Mouse (Mus musculus) heart, postnatal 14 days (tissue): ENCODE results near the gene Gsc. TPM values are rescaled to one million over a fixed set of nuclear protein-coding genes. Genes with fewer than 3 reads are reported as not detected.

Experiments used
- DNase-seq, 2 experiments: peaks; one replicate each; pipeline ENCODE4 v3.0.0; 2021 to 2022
- intact Hi-C: fragments of 180-260 bp; cut with DNase I; formaldehyde crosslinking; loops from one replicate; pipeline ENCODE4 v1.15.1; 2025
- long read RNA-seq, 2 experiments: library from polyadenylated mRNA; stranded (forward); transcript quantifications; one replicate each; pipeline ENCODE4 v2.0.0; 2021
- total RNA-seq, 2 experiments: library from RNA; stranded (reverse); gene quantifications; 2 replicates each; pipeline ENCODE4 v1.2.3; 2021

Gsc gene
- not detected for total RNA-seq
- long read RNA-seq, experiment 1 = 0 reads
- long read RNA-seq, experiment 2 = 0 reads

DNA sequence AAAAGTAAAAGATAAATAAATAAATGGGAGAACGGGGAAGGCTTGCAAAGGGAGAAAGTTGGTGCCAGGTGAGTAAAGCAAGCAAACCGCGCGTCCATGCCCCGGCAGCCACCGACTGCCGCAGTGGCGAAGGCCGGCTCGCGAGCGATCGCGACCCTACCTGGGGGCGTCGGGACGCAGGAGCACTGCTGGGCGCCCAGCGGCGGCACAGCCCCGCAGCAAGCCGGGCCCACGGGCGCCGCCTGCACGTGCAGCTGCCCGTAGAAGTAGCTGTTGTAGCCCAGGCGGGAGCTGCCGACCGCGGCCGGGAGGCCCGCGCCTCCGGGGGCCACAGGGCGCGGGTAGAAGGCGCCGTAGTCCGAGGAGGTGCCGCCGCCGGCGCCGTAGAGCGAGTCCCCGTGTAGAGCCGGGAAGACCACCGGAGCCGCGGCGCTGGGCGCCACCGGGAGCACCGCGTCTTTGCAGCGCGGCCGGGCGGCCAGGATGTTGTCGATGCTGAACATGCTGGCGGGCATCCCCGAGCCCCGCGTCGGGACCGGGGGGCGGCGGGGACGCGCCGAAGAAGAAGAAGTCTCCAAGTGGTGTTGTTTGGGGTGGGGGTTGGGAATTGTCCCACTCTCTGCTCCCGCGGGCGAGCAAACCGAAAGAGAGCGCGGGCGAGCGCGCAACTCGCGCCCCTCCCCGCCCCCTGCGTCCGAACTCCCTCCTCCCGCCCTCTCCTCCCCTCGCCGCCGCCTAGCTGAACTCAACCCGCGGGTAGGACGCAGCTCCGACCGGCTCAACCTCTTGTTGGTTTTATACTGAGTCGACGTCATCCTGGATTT, at the start of gene Gsc:
Gene Gsc (minus strand): TSS at position 730 of the 824 bp plus-strand sequence.
- intact Hi-C loops = no loop called here
- DNase-seq = peak; percentile 40 to 47

DNA sequence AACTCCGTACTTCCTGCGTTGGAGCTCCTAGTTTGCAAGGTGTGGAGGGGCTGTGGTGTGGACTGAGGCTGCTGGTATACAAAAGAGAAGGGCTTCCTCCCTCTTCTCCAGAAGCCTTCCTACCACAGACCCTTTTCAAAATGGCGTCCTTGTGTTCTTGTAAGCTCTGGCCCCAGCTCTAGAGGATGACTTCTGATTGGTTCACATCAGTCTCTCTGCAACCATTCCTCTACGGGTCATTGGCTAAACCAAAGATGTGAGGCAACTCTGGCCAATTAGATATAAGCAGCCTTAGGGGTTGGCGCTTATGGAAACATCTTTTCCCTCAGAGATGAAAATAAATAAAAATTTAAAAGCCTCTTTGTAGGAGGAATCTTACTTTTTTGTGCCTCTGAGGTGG, 46.6 kb upstream of the Gsc start:
- intact Hi-C loops = no loop called here
- DNase-seq = no peak

DNA sequence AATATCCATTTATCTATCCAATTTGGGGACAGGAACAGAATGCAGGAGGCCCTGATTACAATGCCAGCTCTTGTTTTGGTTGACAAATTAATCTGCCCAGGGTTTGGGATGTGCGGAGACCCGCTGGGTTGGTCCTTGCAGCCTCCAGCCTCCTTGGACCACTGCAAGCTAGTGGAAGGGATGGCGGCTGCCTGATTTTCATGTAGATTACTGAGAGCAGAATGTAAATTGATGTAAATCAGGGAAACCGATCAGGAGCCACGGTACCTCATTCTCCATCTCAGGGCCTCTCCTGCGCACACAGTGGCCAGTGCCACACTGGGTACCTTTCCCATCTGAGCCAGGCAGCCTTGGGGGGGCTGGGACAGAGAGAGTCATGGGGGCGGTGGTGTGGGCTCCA, 34.8 kb upstream of the Gsc start:
- intact Hi-C loops = no loop called here
- DNase-seq = no peak

DNA sequence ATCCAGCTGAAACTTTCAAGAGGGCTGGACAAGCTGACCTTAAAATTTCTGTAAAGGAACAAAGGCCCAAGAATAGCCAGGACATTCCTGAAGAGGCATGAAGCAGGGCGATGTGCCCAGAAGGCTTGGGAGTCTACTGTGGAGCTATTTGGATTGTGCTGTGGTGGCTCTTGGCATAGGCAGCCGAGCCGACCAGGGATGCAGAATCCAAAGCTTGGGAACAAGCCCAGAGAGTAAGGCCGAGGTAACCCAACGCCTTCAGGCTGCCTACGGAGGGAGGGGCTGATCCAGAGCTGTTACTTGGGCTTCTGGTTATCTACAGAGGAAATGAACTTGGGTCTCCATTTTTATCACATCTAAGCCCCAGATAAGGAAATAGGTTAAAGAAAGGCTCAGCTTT, 18.9 kb upstream of the Gsc start:
- intact Hi-C loops = loop anchor here (5.0 kb wide), 1 partner anchor 65 kb away; no protein-coding TSS in a partner anchor
- DNase-seq = peak; percentile 54 to 72

DNA sequence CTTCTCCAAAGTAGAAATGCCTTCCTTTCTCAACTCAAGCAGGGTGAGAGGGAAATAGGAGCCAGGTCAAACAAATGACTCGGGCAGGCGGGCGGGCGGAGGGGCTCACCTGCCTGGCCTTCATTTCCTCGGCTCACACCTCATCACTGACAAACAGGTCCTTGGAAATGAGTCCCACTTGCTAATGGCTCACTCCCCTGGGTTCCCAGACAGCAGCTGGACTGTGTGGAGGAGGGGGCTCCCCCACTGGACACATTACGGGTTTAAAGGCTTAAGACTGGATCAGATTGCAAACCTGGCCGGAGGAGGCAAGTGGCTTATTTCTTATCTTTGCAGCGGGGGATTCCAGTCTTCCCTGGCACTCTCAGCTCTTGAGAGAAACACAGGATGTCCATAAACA, 13.1 kb upstream of the Gsc start:
- DNase-seq = no peak
- intact Hi-C loops = no loop called here

DNA sequence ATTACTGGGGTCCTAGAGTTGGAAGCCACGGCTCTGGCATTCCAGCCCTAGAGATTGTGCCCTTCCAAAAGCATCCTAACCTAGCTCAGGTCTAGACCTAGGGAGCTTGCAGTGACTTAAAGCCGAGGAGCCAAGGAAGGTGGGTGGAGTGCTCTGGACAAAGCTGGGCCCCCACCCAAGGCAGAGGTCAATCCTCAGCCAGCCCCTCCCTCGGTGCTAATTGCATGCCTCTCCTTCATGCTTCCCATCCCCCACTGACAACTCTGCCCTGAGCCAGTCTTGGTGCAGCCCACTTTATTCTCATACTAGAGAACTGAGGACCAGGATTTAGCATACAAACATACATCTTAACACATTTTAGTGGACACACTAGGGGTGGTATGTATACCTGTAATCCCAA, 12.0 kb upstream of the Gsc start:
- no peak for DNase-seq
- intact Hi-C loops = no loop called here

DNA sequence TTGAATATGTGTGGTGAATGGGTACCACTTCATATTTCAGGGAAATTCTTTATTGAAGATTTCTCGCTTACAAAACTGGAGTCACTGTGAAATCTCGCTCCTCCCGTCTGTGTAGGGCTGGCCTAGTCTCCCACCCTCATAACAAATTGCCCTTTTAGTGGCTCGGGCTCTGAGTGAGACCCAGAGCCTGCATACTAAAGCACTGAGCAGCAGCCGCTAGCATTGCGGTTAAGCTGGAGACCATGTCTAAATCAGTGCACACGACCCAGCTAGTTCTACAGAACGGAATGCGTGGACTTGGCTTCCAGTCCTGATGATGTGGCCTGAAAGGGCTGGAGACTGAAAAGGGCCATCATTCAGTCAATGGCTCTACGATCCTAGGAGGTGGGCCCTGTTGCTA, 7.9 kb upstream of the Gsc start:
- intact Hi-C loops = no loop called here

DNA sequence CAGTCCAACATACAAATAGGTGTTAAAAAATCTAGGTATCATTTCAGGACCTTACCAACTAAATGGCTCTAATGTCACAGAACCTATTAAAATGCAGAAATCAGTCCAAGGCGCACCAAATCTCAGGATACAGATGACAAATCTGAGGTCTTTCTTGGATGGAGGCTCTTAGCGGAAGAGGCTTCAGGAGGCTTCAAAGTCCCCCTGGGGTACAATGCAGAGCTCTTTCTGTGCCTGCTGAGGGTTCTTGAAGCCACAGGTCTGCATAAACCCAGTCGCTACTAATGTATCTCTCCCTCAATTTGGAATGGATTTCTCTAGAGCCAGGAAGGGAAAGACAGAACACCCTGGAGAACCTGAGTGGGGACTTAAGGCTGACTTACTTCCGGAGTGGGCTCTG, 5.1 kb upstream of the Gsc start:
- no peak for DNase-seq
- intact Hi-C loops = no loop called here

More for the DNA sequence above, 7.9 kb upstream of the Gsc start:
- no peak for DNase-seq

DNA sequence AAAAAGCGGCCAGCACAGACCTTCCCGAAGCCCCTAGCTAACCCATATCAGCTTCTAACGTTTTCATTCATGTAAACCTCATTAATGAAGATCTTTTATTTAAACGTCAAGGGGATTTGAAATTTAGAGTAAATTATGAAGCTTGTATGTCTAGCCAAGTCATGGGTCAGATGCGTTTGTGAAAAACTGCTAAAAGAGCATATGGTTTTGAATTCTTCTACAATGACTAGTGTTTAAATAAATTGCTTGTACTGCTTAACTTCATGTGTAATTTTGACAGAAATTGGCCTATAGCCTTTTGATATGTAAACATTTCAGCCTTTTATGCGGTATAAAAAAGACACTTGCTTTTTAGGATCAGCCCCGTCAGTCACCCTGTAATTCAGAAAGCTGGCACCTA, 4.4 kb upstream of the Gsc start:
- no peak for DNase-seq
- intact Hi-C loops = no loop called here

DNA sequence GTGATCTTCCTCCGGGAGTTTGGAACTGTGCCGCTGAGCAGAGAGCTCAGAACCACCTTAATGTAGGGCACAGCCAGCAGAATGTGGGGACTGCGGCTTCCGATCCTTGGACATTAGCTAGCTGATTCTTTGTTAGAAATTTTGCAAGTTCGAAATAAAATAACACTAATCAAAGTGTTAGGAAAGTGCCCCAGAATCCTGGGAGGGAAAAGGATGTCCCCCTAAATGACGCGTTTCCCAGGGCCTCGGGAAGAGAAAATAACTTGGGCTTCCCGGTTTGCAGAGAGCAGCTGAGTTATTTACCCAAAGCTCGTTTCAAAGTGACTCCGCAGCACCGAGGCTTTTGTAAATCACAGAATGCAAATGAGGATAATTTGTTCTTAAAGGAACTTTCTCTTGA, 3.9 kb upstream of the Gsc start:
- DNase-seq = no peak
- intact Hi-C loops = no loop called here

DNA sequence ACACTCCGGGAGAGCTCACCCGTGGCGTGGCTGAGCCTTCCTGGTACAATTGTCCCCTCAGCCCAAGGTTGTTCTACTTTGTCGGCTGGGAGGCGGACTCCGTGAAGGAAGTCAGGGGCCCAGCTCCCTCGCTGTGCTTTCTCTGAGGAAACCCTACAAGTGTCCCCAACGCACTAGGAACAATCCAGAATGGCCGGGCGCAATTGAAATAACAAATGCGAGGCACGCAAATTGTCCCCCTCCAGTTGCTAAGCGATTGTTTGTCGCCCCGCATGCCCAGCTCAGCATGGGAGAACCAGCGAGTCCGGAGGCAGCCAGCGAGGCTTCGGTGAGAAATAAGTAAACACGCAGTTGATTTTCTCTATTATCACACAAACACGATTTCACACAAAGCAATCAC, 2.8 kb upstream of the Gsc start:
- intact Hi-C loops = no loop called here
- DNase-seq = no peak

DNA sequence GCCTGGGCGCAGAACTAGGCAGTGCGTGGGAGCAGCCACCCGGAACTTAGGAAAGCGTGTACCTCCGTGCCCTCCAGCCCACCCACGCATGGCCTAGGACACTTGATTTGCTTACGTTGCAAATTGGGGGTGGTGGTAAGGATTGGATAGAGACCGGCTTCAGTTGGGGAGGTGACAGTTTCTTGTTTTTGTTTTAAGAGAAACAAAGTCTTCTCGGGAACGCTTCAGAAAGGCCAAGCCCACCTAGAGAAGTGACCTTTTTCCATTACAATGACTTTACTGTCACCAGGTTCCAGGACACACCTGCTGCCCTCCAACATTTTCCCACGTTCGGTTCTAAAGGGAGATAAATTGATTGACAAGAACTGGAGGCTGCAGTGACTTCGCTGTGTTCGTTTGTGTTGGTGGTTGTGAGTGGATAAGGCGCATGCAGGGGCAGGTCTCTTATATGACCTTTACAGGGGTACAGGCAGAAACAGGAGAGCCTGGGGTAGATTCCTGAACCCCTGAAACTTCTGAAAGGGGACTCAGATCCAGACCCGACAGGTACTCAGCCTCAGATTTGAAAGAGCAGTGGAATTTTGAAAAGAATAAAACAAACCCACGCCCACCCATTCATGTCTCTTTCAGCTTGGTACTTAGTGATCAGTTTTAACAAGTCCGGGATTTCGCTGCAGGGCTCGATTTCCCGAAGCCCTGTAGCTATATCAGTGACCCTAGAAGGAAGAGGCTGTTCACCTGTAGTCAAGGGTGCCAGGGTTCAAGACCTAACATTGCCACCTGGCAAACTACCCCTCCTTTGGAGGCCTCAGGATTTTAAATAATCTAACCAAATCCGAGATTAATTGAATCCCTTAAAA, 2.0 kb upstream of the Gsc start:
- no peak for DNase-seq
- intact Hi-C loops = no loop called here

DNA sequence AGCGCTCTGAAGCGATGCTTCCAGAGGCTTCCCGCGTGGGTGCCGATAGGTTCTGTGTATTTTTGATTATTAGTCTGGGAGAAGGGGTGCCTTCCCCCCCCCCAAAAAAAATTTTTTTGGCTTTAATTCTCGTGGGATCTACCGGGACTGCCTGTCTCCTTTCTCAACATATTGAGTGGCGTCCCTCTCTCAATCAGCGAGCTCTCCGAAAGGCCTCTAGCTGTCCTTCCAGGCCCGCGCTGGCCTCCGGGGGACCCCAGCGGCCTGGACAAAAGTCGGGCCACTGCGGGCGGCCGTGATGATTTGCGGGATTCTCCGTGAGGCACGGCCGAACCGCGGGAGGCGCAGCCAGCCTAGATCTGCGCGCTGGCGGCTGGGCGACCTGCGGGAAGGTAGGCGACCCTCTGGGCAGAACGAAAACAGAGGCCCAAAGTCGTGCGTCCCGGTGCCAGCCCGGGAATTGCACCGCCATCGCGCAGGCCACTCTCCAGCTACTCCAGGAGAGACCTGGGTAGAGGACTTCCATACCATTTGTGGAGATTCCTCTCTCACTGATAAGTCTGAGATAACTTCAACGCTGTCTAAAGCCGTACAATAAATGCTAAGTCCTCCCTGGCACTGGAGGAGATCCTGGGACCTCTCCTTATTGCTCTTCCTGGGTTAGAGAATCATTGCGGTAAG, 1.2 kb upstream of the Gsc start:
- no peak for DNase-seq
- intact Hi-C loops = no loop called here

DNA sequence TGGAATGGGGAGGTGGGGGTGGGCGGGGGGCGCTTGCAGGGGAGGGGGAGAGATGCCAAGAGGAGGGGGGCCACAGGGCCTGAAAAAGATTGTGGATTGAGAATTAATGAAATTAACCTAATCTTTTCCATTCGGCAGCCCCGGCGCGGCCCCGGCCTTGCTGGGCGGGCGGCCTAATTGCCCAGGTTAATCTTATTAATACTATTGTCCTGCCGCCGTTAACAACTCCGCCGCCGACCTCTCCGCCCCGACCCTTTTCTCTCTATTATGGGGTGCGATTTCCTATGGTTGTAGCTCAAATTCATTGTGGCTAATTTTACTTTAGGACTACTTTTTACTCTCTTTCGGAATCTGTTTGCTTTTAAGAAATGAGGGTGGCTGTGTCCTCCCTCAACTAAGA, 362 bp upstream of the Gsc start:
- DNase-seq = no peak
- intact Hi-C loops = no loop called here

DNA sequence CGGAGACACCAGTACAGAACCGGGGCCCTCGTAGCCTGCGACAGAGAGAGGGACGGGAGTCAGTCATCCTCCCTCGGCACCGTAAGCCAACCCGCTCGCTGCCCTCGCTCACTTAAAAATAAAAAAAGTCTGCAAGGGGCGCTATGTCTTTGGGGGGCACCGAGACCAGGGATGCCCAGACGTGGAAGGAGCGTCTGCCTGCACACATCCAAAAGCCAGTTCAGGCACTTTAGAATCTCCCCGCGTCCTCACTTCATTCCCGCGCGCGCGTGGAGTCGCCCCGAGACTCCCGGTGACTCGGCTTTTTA, 958 bp downstream of the Gsc start:
- intact Hi-C loops = no loop called here
- DNase-seq = no peak

DNA sequence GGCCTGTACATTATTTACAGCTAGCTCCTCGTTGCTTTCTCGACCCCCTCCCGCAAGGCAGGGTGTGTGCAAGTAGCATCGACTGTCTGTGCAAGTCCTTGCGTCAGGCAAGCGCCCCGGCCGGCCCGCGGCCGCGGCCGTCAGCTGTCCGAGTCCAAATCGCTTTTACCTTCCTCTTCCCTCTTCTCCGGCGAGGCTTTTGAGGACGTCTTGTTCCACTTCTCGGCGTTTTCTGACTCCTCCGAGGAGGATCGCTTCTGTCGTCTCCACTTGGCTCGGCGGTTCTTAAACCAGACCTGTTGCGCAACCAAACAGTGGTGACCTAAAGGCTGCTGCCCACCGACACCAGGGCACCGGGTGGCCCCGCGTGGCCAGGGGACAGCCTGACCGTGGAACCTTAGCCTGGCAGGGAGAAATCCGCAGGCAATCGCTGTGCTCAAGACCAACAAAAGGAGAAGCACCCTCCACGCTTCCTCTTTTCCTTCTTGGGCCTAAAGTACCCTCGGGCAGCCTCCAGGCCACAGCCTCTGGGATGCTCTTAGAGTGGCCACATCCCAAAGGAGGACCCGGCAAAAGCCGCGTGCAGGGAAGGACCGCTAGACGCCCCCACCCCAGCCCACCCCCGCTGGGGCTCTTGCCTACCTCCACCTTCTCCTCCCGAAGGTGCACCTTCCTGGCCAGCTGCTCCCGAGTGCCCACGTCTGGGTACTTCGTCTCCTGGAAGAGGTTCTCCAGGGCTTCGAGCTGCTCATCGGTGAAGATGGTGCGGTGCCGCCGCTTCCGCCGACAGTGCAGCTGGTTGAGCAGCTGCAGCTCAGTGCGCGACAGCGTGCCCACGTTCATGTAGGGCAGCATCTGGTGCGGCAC, 1.5 kb downstream of the Gsc start:
- intact Hi-C loops = no loop called here
- no peak for DNase-seq

DNA sequence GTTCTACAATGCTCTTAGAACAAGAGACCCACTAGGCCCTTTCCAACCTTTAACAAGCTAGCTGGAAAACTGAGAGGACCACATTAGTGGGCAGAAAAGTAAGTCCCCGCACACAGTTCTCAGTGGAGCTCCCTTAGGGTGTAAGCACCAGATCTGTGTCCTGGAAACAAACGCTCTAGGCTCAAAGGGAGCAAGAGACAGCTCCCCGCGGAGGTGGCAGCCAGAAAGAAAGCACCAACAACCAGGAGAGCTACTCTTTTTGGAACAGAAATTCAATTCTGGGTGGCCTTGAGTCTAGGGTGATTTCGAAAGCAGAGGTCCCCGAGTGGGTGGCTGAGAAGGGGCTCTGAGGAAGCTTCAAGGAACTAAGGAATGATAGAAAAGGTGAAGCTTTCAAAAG, 2.5 kb downstream of the Gsc start:
- no peak for DNase-seq
- intact Hi-C loops = no loop called here

DNA sequence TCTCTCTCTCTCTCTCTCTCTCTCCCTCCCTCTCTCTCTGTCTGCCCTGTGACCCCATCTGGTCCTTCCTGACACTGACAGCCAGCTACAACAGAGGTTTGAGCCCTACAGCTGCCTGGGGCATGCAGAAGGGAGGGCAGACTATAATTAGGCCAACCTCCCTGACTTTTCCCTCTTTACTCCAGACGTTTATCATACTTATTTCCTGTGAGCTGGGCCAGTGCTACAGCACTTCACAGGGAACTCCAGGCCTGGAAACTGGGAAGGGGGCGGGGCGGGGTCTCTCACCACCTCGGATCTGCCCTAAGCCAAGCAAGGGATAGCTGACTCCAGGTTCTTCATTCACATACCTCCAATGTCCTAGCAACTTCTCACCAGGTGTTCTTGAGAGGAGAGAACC, 4.3 kb downstream of the Gsc start:
- no peak for DNase-seq
- intact Hi-C loops = no loop called here

DNA sequence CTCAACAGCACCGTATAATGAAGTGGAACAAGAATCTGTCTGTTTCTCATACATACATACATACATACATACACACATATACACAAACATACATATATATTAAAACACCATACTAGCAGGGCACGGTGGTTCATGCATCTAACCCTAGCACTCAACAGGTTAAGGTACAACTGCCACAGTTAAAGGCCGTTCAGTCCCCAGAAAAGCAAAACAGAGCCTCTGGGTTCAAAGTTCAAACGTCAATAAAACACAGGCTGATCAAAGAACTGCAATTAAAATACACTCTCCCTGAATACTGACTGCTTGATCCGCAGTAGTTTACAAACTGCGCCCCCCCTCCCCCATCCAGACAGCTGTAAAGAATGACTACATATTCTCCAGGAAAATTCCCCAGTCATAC, 5.8 kb downstream of the Gsc start:
- intact Hi-C loops = no loop called here
- DNase-seq = no peak

DNA sequence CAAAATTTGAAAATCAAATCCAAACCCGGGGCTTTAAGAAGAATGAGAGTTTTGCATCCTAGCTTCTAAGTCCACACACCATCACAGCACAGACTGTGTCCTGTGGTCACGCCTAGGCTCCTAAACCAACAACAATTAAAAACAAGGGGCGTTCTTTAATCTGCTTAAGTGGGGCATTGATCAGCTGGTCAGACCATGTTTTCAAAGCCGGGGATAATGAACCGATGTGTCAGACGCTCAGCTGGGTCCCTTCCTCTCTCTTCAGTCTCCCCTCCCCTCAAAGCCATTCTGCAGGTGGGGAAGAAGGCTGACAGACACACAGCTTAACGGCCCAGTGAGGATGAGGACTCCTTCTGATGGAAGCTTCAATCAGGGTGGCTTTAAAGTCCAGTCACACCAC, 6.2 kb downstream of the Gsc start:
- no peak for DNase-seq
- intact Hi-C loops = no loop called here

DNA sequence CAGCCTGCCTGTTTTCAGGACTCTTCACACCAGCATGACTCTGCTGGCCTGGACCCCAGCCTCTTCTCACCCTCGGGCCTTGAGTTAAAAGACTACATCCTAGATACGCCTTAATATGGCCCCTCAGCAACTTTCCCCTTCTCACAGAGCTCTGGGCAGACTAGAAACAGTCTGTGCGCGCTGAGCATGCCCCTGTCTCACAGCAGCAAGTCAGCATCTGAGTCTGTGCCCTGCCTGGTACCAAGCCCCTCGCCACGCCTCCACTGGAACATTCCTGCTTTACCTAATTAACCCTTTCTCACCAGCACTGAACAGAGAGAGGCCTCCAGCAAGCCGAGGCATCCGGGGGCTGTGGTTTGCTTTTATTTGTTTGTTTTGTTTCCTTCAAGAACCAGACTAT, 11.8 kb downstream of the Gsc start:
- DNase-seq = no peak
- intact Hi-C loops = no loop called here
